ENCODE assay signal across 19 mouse cellular contexts in the genomic region with DNA sequence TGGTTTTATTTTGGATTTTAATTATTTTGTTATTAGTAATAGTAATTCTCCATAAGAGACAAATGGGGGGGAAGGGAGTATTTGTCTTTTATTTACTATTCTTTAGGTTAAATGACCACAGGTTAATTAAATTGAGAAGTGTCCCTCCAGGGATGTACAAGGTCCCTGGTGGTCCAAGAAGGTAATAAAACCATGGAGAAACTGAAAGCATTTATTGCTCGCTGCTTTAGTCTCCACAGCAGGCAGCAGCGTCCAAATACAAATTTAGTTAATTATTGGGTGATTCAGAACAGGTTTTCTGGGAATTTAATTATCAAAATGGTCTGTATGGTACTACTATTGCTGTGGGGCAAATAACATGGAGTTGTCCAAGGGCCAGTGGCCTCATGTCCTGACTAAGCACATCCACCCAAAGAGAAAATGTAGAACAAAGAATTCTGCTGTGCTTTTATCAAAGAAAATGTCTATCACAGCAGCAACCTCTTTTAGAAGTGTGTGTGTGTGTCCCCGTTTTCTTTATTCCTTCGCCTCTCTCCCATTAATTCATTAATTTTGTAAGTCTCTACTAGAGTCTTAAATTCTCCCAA.
A peak's percentile ranks its signal among the peaks of the same experiment; 100 is the strongest.
DNase-seq lines count a peak whose midpoint lies in the region; ATAC-seq and TF ChIP-seq lines count a peak whose summit lies in the region.
"Had no signal": no experiment of that assay in that cellular context is flagged by ENCODE, and none has a peak within 500 bp of the region (broad histone marks: within the 10 kb centered on the region; RNA-seq: fewer than 3 reads in every experiment).

No protein-coding gene starts in this region.

- no peak overlapping the region for H3K27ac ChIP-seq in forebrain, embryonic 13.5 days
- no peak overlapping the region for H3K27ac ChIP-seq in forebrain, postnatal 0 days (ENCODE audit: low read depth, low read length)
- peak overlapping the region; percentile 53; the same call in 1 of the 2 replicates for H3K27ac ChIP-seq in midbrain, embryonic 13.5 days
- H3K27ac ChIP-seq in midbrain, embryonic 16.5 days (ENCODE audit: low read length): no peak overlapping the region
- H3K27ac ChIP-seq: embryonic facial prominence, embryonic 12.5 days; heart, adult 2 months; heart, embryonic 15.5 days had no signal

- no peak overlapping the region for H3K4me3 ChIP-seq in forebrain, embryonic 13.5 days
- no peak overlapping the region for H3K4me3 ChIP-seq in forebrain, postnatal 0 days (ENCODE audit: low read depth, low read length)
- no peak overlapping the region for H3K4me3 ChIP-seq in midbrain, embryonic 13.5 days (replicated peaks)
- no peak overlapping the region for H3K4me3 ChIP-seq in midbrain, embryonic 16.5 days (ENCODE audit: low read depth, low read length)
- no peak overlapping the region for H3K4me3 ChIP-seq in myocyte
- H3K4me3 ChIP-seq: embryonic facial prominence, embryonic 12.5 days; heart, adult 2 months; heart, embryonic 15.5 days had no signal

- WGBS in forebrain, embryonic 13.5 days: 16% methylated on average over 4 of the region's 4 CpGs
- 18% methylated on average over 4 of the region's 4 CpGs for WGBS in forebrain, postnatal 0 days
- WGBS in midbrain, embryonic 13.5 days: 55% methylated on average over 4 of the region's 4 CpGs
- WGBS in midbrain, embryonic 16.5 days: 62% methylated on average over 4 of the region's 4 CpGs

- no peak for TF ChIP-seq POLR2A in myocyte (IDR thresholded peaks at IDR 0.05; ENCODE audit: insufficient read length, low read depth)

- peaks cover 17% of the 10 kb centered on the region for H3K4me1 ChIP-seq in forebrain, embryonic 13.5 days
- H3K4me1 ChIP-seq in forebrain, postnatal 0 days (ENCODE audit: insufficient read depth): no peaks in the 10 kb centered on the region
- H3K4me1 ChIP-seq in midbrain, embryonic 13.5 days (replicated peaks): peaks cover 16% of the 10 kb centered on the region
- 0 out of 2 replicates have a peak, but pooled peaks cover 3% of the 10 kb centered on the region for H3K4me1 ChIP-seq in midbrain, embryonic 16.5 days (ENCODE audit: control insufficient read depth, insufficient read depth, low read length)
- H3K4me1 ChIP-seq: embryonic facial prominence, embryonic 12.5 days had no signal

- H3K79me2 ChIP-seq in myocyte (ENCODE audit: control insufficient read depth, insufficient read depth): no peaks in the 10 kb centered on the region

- no peak overlapping the region for H3ac ChIP-seq in myocyte (ENCODE audit: control insufficient read depth, insufficient read length)

- no peaks in the 10 kb centered on the region for H3K27me3 ChIP-seq in forebrain, embryonic 13.5 days
- H3K27me3 ChIP-seq in forebrain, postnatal 0 days (ENCODE audit: insufficient read depth, low read length): no peaks in the 10 kb centered on the region
- no peaks in the 10 kb centered on the region for H3K27me3 ChIP-seq in midbrain, embryonic 13.5 days
- no peaks in the 10 kb centered on the region for H3K27me3 ChIP-seq in midbrain, embryonic 16.5 days (ENCODE audit: control insufficient read depth, insufficient read depth, low read depth, low read length)
- no peaks in the 10 kb centered on the region for H3K27me3 ChIP-seq in myocyte (ENCODE audit: control insufficient read depth, insufficient read depth, insufficient read length)
- H3K27me3 ChIP-seq: embryonic facial prominence, embryonic 12.5 days; heart, embryonic 15.5 days had no signal

- peak; percentile 43; the same call in 1 of the 2 replicates for ATAC-seq in forebrain, embryonic 13.5 days
- no peak for ATAC-seq in forebrain, postnatal 0 days
- ATAC-seq in midbrain, embryonic 13.5 days: no peak
- ATAC-seq in midbrain, embryonic 16.5 days: no peak
- ATAC-seq in erythroblast, adult 5-6 weeks (replicated peaks; ENCODE audit: low FRiP score, poor library complexity, severe bottlenecking): no peak
- ATAC-seq: forebrain, embryonic 14.5 days; intestine, embryonic 16.5 days had no signal

- DNase-seq in forebrain, postnatal 0 days: no peak
- DNase-seq in layer of hippocampus, adult 8-10 months (ENCODE audit: low spot score in 2 of 2): no peak
- DNase-seq: adrenal gland, adult 8-10 months; cerebellum, adult 11 months; cerebellum, adult 8-10 months; cerebellum, postnatal 25 days; gastrocnemius, postnatal 10 days; heart, adult 2 months; heart, postnatal 14 days had no signal

- no peaks in the 10 kb centered on the region for H3K36me3 ChIP-seq in forebrain, embryonic 13.5 days (ENCODE audit: poor library complexity, severe bottlenecking)
- no peaks in the 10 kb centered on the region for H3K36me3 ChIP-seq in forebrain, postnatal 0 days (ENCODE audit: insufficient read depth)
- no peaks in the 10 kb centered on the region for H3K36me3 ChIP-seq in midbrain, embryonic 13.5 days
- H3K36me3 ChIP-seq in midbrain, embryonic 16.5 days (ENCODE audit: control insufficient read depth, insufficient read depth, low read length): no peaks in the 10 kb centered on the region
- H3K36me3 ChIP-seq in myocyte (ENCODE audit: control insufficient read depth, insufficient read depth): no peaks in the 10 kb centered on the region
- H3K36me3 ChIP-seq: embryonic facial prominence, embryonic 12.5 days; heart, embryonic 15.5 days had no signal

- 0 out of 2 replicates have a peak overlapping the region, but pooled peaks have one; percentile 0 for H3K4me2 ChIP-seq in forebrain, embryonic 13.5 days
- no peak overlapping the region for H3K4me2 ChIP-seq in forebrain, postnatal 0 days (ENCODE audit: low read depth)
- no peak overlapping the region for H3K4me2 ChIP-seq in midbrain, embryonic 13.5 days (replicated peaks)
- H3K4me2 ChIP-seq in midbrain, embryonic 16.5 days (ENCODE audit: low read length): no peak overlapping the region
- peak overlapping the region; percentile 32 for H3K4me2 ChIP-seq in myocyte (ENCODE audit: low read depth)
- H3K4me2 ChIP-seq: embryonic facial prominence, embryonic 12.5 days; heart, embryonic 11.5 days; heart, embryonic 15.5 days had no signal

- H3K9me3 ChIP-seq in forebrain, embryonic 13.5 days (replicated peaks): no peaks in the 10 kb centered on the region
- no peaks in the 10 kb centered on the region for H3K9me3 ChIP-seq in forebrain, postnatal 0 days (ENCODE audit: low read length)
- no peaks in the 10 kb centered on the region for H3K9me3 ChIP-seq in midbrain, embryonic 13.5 days
- H3K9me3 ChIP-seq in midbrain, embryonic 16.5 days (replicated peaks; ENCODE audit: control insufficient read depth, low read length, poor library complexity, severe bottlenecking): no peaks in the 10 kb centered on the region
- H3K9me3 ChIP-seq: embryonic facial prominence, embryonic 12.5 days; heart, embryonic 15.5 days had no signal

- no peak overlapping the region for H3K9ac ChIP-seq in forebrain, embryonic 13.5 days
- H3K9ac ChIP-seq in forebrain, postnatal 0 days: no peak overlapping the region
- no peak overlapping the region for H3K9ac ChIP-seq in midbrain, embryonic 13.5 days (replicated peaks)
- H3K9ac ChIP-seq in midbrain, embryonic 16.5 days (ENCODE audit: low read depth, low read length): no peak overlapping the region
- H3K9ac ChIP-seq: embryonic facial prominence, embryonic 12.5 days; heart, embryonic 15.5 days had no signal

- TF ChIP-seq CTCF in forebrain, postnatal 0 days (IDR thresholded peaks at IDR 0.05; ENCODE audit: low read depth): no peak

TF ChIP-seq in myocyte, 11 proteins besides CTCF, POLR2A, EP300 and RAD21:
- no peak for TF ChIP-seq CEBPB (IDR thresholded peaks at IDR 0.05; ENCODE audit: insufficient read depth, poor library complexity, severe bottlenecking)
- TF ChIP-seq SRF (IDR thresholded peaks at IDR 0.05; ENCODE audit: control insufficient read depth, insufficient read length, low read depth): no peak
- TF ChIP-seq MYOD1 (IDR thresholded peaks at IDR 0.05; ENCODE audit: control insufficient read depth in 1 of 3, insufficient read length in 2 of 3, low read depth in 2 of 3): no peak
- no peak for TF ChIP-seq MYOG (IDR thresholded peaks at IDR 0.05; ENCODE audit: control insufficient read depth in 1 of 3, insufficient read depth in 1 of 3, insufficient read length in 2 of 3, low read depth in 2 of 3)
- no peak for TF ChIP-seq POLR2AphosphoS2 (IDR thresholded peaks at IDR 0.05; ENCODE audit: insufficient read length, low read depth)
- TF ChIP-seq USF1 (IDR thresholded peaks at IDR 0.05; ENCODE audit: low read depth): no peak
- no peak for TF ChIP-seq REST (IDR thresholded peaks at IDR 0.05; ENCODE audit: insufficient read depth, insufficient read length)
- TF ChIP-seq E2F4 (IDR thresholded peaks at IDR 0.05; ENCODE audit: insufficient read depth): no peak

Comparison
In these comparisons a context has a peak if more than half of its experiments do, and no peak if none do; other contexts are left out.
1. H3K4me2 ChIP-seq: peak in forebrain, embryonic 13.5 days (single experiment) and myocyte (single experiment); none in forebrain, postnatal 0 days (single experiment), midbrain, embryonic 13.5 days (single experiment) and midbrain, embryonic 16.5 days (single experiment).